Mouse (Mus musculus): Measurements from ENCODE around the gene D6Ertd527e. TPM values are rescaled to one million over a fixed set of nuclear protein-coding genes. Genes with fewer than 3 reads are reported as not detected.
A peak's percentile ranks its signal among the peaks of the same experiment; 100 is the strongest.

Gene D6Ertd527e
- total and polyA plus RNA-seq, 2 experiments from 2014 or later: 0.08 TPM; not detected in 1

GRCm38 (mm10) chr6:87138479-87138878 lies 33.9 kb downstream of the D6Ertd527e start:
- H3K36me3 ChIP-seq (replicated peaks; ENCODE audit: control insufficient read depth, insufficient read depth, low read length): no peaks in the 10 kb centered on the region

GRCm38 (mm10) chr6:87139796-87140553 lies 35.4 kb downstream of the D6Ertd527e start:
- no peak for ATAC-seq (ENCODE audit: insufficient read depth, low read depth)
- H3K4me1 ChIP-seq (ENCODE audit: control insufficient read depth, insufficient read depth): no peaks in the 10 kb centered on the region
- H3K27ac ChIP-seq (ENCODE audit: low read depth): no peak overlapping the region
- H3K4me3 ChIP-seq (ENCODE audit: low read depth, low read length): no peak overlapping the region
- H3K4me2 ChIP-seq (ENCODE audit: low read depth, low read length): no peak overlapping the region
- no peak overlapping the region for H3K9ac ChIP-seq (replicated peaks; ENCODE audit: low read depth, low read length)
- TF ChIP-seq CTCF (IDR thresholded peaks at IDR 0.05; ENCODE audit: low read depth) (no peak), EP300 (IDR thresholded peaks at IDR 0.05; ENCODE audit: low read depth) (no peak)
- H3K36me3 ChIP-seq (replicated peaks; ENCODE audit: control insufficient read depth, insufficient read depth, low read length): no peaks in the 10 kb centered on the region
- DNase-seq (ENCODE audit: low spot score): no peak
- H3K9me3 ChIP-seq (replicated peaks; ENCODE audit: control insufficient read depth, low read length): no peaks in the 10 kb centered on the region
- no peaks in the 10 kb centered on the region for H3K27me3 ChIP-seq (ENCODE audit: control insufficient read depth, insufficient read depth, low read length)
- 66% methylated on average over 12 of the region's 12 CpGs for whole genome bisulfite sequencing

More at GRCm38 (mm10) chr6:87138479-87138878, 33.9 kb downstream of the D6Ertd527e start:
- Histone ChIP-seq H3K4me3 (ENCODE audit: low read depth, low read length) (no peak overlapping the region), H3K9ac (replicated peaks; ENCODE audit: low read depth, low read length) (no peak overlapping the region), H3K27ac (ENCODE audit: low read depth) (no peak overlapping the region), H3K4me2 (ENCODE audit: low read depth, low read length) (no peak overlapping the region), H3K27me3 (ENCODE audit: control insufficient read depth, insufficient read depth, low read length) (no peaks in the 10 kb centered on the region), H3K4me1 (ENCODE audit: control insufficient read depth, insufficient read depth) (no peaks in the 10 kb centered on the region), H3K9me3 (replicated peaks; ENCODE audit: control insufficient read depth, low read length) (no peaks in the 10 kb centered on the region)
- ATAC-seq (ENCODE audit: insufficient read depth, low read depth) (no peak), DNase-seq (ENCODE audit: low spot score) (no peak)
- TF ChIP-seq EP300 (IDR thresholded peaks at IDR 0.05; ENCODE audit: low read depth) (no peak), CTCF (IDR thresholded peaks at IDR 0.05; ENCODE audit: low read depth) (no peak)
- 64% methylated on average over 5 of the region's 5 CpGs for WGBS

GRCm38 (mm10) chr6:87142239-87142638 lies 37.7 kb downstream of the D6Ertd527e start:
- no peak overlapping the region for H3K9ac ChIP-seq (replicated peaks; ENCODE audit: low read depth, low read length)
- H3K4me1 ChIP-seq (ENCODE audit: control insufficient read depth, insufficient read depth): no peaks in the 10 kb centered on the region
- WGBS: 60% methylated on average over 5 of the region's 5 CpGs
- ATAC-seq (ENCODE audit: insufficient read depth, low read depth): no peak
- no peak overlapping the region for H3K4me2 ChIP-seq (ENCODE audit: low read depth, low read length)
- H3K27ac ChIP-seq (ENCODE audit: low read depth): no peak overlapping the region
- H3K9me3 ChIP-seq (replicated peaks; ENCODE audit: control insufficient read depth, low read length): no peaks in the 10 kb centered on the region
- no peak overlapping the region for H3K4me3 ChIP-seq (ENCODE audit: low read depth, low read length)
- no peak for DNase-seq (ENCODE audit: low spot score)
- H3K36me3 ChIP-seq (replicated peaks; ENCODE audit: control insufficient read depth, insufficient read depth, low read length): no peaks in the 10 kb centered on the region
- H3K27me3 ChIP-seq (ENCODE audit: control insufficient read depth, insufficient read depth, low read length): no peaks in the 10 kb centered on the region
- no peak for TF ChIP-seq CTCF (IDR thresholded peaks at IDR 0.05; ENCODE audit: low read depth)
- TF ChIP-seq EP300 (IDR thresholded peaks at IDR 0.05; ENCODE audit: low read depth): no peak

- no peak for TF ChIP-seq EP300 (IDR thresholded peaks at IDR 0.05; ENCODE audit: low read depth)
- no peak for TF ChIP-seq CTCF (IDR thresholded peaks at IDR 0.05; ENCODE audit: low read depth)
- peak overlapping the region; percentile 25; the same call in 1 of the 2 replicates for H3K27ac ChIP-seq (ENCODE audit: low read depth)
- DNase-seq (ENCODE audit: low spot score): no peak
Observed at GRCm38 (mm10) chr6:87143594-87143993, 39.0 kb downstream of the D6Ertd527e start.

GRCm38 (mm10) chr6:87147921-87148320 lies 43.4 kb downstream of the D6Ertd527e start:
- Histone ChIP-seq H3K4me1 (ENCODE audit: control insufficient read depth, insufficient read depth) (no peaks in the 10 kb centered on the region), H3K9me3 (replicated peaks; ENCODE audit: control insufficient read depth, low read length) (no peaks in the 10 kb centered on the region), H3K36me3 (replicated peaks; ENCODE audit: control insufficient read depth, insufficient read depth, low read length) (no peaks in the 10 kb centered on the region), H3K27me3 (ENCODE audit: control insufficient read depth, insufficient read depth, low read length) (no peaks in the 10 kb centered on the region), H3K4me2 (ENCODE audit: low read depth, low read length) (no peak overlapping the region), H3K9ac (replicated peaks; ENCODE audit: low read depth, low read length) (no peak overlapping the region), H3K4me3 (ENCODE audit: low read depth, low read length) (no peak overlapping the region), H3K27ac (ENCODE audit: low read depth) (no peak overlapping the region)
- ATAC-seq (ENCODE audit: insufficient read depth, low read depth): no peak
- DNase-seq (ENCODE audit: low spot score): no peak
- WGBS: 51% methylated on average over 3 of the region's 3 CpGs
- TF ChIP-seq EP300 (IDR thresholded peaks at IDR 0.05; ENCODE audit: low read depth) (no peak), CTCF (IDR thresholded peaks at IDR 0.05; ENCODE audit: low read depth) (no peak)

More at GRCm38 (mm10) chr6:87143594-87143993, 39.0 kb downstream of the D6Ertd527e start:
- H3K4me2 ChIP-seq (ENCODE audit: low read depth, low read length): no peak overlapping the region
- ATAC-seq (ENCODE audit: insufficient read depth, low read depth): no peak
- no peaks in the 10 kb centered on the region for H3K4me1 ChIP-seq (ENCODE audit: control insufficient read depth, insufficient read depth)
- no peaks in the 10 kb centered on the region for H3K36me3 ChIP-seq (replicated peaks; ENCODE audit: control insufficient read depth, insufficient read depth, low read length)
- H3K27me3 ChIP-seq (ENCODE audit: control insufficient read depth, insufficient read depth, low read length): no peaks in the 10 kb centered on the region
- H3K9me3 ChIP-seq (replicated peaks; ENCODE audit: control insufficient read depth, low read length): no peaks in the 10 kb centered on the region
- H3K9ac ChIP-seq (replicated peaks; ENCODE audit: low read depth, low read length): no peak overlapping the region
- no peak overlapping the region for H3K4me3 ChIP-seq (ENCODE audit: low read depth, low read length)
- WGBS: 57% methylated on average over 13 of the region's 13 CpGs
